Mouse (Mus musculus) gastrocnemius, postnatal 4 days (tissue): ENCODE data around the gene Mme. TPM values are rescaled to one million over a fixed set of nuclear protein-coding genes. Genes with fewer than 3 reads are reported as not detected.

ENCODE experiments used
- DNase-seq, 2 experiments: peaks; one replicate each; pipeline ENCODE4 v3.0.0; 2021 to 2022; ENCODE audit warnings: low spot score in 2 of 2, mixed read lengths in 2 of 2
- total RNA-seq, 2 experiments: library from RNA; stranded (reverse); gene quantifications; 2 replicates each; pipeline ENCODE4 v1.2.3; 2021

Gene Mme
- total RNA-seq, 2 experiments from 2014 or later, result 9.4 to 11.0 TPM

DNA sequence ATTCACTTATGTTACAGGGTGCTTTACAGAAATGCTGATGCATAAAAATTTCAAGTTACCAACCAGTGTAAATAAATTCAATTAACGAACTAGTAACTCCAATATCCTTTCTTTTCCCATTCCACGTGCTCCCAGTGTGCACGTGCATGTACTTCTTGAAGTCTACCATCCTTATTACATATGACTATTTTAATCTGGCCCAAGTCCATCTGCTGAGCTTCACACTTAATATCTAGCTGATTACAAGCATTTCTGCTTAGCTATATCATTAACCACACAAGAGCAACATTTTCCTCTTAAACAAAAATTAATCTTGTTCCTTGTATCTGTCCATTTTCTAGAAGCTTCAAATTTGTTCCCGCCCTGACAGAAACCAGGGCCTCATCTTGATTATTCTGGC, 108.9 kb downstream of the Mme start:
- no peak for DNase-seq

DNA sequence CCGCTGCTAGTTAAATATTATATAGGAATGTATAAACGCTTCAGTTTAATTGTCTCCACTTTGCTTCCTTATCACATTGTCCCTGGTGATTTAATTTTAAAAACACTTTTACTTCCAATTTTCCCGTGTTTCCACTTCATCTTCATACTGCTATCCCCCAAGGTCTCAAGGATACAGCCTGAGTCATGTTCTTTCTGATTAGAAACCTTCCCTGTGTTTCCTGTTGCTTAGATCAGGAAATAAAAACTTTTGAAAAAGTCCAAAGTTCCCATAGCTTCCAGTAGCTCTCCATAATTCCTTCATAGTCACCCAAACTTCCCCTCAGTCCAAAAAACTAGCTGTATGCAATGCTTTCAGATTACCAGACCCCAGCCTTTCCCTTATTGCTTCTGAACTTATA, 109.4 kb downstream of the Mme start:
- DNase-seq, result no peak

DNA sequence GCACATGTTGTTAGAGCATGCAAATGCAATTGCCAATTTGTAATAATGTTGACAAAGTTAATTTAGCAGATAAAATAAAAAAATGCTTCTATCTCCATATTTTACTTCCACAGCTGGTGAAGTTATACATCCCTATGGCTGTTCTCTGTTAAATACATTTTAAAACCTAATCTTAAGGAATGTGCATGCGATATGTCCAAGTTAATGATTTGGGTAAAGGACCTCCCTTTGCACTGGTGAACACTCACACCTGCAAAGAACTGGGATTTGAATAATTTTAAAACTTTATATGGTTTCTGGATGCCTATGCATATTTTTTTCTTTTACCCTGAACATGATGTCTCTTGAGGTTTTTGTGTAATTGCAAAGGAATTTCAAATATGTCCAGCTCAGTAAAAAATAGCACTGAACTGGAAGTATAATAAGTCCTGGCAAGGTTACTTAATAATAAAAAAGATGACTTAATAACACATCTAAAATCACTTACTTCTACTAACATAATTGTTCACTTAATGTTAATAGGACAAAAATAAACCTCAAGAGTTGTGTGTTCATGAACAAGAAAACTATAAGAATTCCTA, 110.4 kb downstream of the Mme start:
- no peak for DNase-seq

DNA sequence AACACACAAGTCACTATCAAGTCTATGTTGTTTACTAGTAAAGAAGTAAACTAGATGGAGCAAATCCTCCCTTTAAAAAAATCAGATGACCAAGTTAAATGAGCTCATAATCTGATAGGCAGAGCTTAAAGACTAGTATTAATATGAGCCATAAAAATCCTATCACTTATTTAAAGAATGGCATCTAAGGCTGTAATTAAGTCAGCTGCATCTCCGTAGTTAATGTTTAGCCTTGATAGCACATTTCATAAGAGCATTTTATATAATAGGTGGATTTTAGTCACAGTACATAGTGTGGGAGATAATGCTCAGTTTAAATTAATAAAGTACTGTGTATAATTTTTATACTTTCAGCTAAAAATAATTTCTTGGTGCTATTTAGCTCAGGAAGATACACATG, 118.2 kb downstream of the Mme start:
- DNase-seq, result no peak

DNA sequence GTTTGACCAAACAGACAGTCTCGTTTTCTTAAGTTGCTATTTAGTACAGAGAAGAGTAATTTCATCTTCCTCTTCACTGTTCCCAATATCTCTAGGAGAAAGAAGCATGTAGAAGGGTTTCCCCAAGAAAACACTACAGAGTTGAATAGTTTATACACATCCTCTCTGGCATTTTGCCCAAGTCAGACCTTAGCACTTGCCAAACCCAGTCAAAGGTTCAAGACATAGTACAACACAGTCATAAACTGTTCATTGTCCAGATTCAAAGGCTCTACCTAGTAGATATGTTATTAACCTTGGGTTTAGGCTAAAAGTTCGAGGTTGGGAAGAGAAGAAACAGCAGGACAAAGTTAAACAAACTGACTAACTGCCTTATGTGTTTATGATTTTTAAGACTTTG, 143.7 kb downstream of the Mme start:
- DNase-seq, result no peak

DNA sequence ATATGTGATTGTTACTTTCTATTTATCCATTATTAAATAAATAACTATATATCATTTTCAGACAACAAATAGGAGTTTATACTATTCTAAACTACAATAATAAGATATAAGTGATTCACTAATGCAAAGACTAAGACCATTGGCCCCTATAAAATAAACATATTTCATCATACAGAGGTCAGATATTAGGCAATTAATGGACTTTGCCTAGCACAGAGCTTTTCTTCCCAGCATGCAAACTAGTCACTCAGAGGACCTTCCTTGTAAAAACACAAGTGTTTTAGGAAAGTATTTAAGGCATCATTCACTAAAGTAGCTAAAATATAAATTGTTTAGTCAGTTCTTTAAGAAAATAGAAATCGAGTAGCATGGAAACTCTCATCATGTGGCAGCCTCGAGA, 149.4 kb downstream of the Mme start:
- DNase-seq, result no peak

DNA sequence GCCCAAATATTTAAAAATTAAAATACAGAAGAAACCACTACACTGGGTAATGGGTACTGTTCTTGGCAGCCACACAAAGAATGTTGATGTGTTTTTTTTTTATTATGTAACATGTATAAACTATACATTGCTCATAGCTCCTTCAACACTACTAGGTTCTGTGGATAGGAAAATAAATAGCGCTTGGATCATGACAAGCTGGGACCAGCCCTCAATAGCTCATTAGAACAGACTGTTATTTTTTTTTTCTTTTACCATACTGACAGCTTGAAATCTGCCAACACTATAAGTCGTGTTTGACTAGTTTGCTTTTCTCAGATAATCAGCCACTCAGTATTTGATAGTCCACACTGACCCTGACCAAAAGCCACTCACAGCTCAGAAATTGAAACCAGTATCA, 150.0 kb downstream of the Mme start:
- no peak for DNase-seq

DNA sequence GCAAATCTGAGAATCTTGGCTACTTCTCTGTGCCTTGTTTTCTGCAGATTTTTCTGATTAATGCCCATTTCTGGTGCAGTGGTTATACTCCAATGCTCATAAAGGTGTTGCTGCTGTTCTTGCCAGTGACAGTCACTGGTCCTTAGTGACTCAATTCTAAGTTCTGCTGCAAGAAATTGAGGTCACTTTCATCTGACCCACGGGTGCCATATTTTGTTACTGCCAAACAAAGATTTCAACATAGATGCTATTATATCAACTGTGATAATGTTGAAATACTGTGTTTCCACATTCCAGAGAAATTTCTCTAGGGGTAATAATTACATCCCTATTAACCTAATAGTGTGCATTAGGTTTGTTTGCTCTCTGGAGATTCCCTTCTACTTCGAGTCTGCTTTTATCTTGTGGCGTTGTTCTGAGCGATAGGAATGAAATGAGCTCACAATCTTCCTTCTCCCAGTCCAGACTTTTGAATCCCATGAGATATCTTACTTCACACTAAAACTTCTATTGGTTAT, 153.1 kb downstream of the Mme start:
- no peak for DNase-seq

DNA sequence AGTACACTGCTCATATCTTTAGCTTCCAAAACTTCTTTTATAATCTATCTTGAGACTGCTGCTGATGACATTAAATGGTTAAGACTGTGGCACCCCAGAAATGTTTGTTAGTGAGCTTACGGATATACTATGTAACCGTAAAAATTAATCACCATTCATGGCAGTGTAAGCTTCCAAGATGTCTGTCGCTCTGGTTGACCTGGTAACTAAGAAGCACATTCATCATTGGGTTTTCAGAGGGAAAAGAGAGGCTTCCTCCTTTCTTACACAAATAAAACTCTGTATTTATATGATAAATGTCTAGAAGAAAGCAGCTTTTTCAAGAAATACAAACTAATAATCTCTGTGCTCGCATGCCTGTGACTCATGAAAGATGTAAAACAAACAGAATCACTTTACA, 156.8 kb downstream of the Mme start:
- DNase-seq, result no peak

DNA sequence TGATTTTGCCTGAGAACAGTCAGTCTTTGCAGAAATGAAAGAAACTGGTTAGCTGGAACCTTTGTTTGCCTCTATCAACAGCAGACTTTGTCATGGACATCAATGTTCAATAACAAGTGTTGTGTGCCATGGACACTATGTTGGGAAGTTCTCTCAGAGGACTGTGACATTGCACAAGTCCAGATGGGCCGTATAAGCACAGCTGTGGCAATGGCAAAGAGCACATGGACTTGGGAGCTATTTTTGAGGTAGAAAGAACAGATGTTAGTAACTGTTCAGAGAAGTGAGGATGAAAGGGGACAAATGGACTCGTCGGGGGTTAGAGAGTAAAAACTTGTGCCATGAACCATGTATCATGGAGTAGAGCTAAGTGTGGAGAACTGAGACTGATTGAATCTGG, 165.1 kb downstream of the Mme start:
- no peak for DNase-seq

DNA sequence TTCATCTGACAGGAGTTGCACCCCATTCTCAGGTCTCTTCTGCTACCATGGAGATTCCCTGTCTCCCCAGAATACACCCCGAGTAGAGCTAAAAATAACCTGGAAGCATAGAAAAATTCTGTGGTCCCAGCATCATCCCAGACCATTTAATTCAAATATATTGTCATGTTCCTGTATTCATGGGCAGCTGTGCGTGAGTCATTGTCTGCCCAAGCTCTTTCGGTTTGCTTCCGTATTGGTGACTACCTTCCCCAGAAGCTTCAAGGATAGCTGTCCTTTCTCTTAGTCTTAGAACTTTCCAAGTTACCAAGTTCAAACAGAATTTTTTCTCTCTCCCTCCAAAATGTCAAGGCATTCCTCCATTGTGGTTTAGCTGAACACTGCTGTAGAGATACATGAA, 169.7 kb downstream of the Mme start:
- DNase-seq, result no peak

DNA sequence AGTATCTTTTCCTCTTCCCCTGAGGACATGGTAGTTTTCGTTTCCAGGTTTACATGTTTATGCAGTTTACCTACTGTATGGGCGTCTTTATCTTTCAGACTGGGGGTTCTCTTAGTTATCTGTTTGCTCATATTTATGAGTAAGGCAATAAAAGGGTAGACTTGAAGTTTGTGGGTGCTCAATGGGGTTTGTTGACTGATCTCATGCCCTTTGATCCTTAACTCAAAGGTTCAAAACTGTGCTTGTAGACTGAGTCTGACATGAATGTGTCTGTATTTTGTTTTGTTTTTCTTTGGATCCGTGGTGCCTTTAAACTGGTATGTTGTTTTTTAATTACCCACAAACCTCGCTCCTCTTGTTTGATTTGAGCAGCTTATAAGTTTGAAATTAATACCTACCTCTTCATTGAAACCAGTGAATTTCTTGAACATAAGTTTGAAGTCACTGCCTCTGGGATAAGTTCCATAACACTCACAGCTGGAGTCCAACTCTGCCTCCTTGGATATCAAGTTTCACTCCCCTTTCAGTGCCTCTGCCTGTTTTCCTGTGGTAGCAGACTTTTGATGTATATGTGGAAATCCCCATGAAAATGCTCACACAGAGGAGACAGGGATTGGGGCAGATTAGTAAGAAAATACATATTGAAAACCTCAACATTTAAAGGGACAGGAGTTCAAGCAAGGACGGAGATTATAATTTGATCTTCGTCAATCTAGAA, 171.0 kb downstream of the Mme start:
- DNase-seq, result no peak

DNA sequence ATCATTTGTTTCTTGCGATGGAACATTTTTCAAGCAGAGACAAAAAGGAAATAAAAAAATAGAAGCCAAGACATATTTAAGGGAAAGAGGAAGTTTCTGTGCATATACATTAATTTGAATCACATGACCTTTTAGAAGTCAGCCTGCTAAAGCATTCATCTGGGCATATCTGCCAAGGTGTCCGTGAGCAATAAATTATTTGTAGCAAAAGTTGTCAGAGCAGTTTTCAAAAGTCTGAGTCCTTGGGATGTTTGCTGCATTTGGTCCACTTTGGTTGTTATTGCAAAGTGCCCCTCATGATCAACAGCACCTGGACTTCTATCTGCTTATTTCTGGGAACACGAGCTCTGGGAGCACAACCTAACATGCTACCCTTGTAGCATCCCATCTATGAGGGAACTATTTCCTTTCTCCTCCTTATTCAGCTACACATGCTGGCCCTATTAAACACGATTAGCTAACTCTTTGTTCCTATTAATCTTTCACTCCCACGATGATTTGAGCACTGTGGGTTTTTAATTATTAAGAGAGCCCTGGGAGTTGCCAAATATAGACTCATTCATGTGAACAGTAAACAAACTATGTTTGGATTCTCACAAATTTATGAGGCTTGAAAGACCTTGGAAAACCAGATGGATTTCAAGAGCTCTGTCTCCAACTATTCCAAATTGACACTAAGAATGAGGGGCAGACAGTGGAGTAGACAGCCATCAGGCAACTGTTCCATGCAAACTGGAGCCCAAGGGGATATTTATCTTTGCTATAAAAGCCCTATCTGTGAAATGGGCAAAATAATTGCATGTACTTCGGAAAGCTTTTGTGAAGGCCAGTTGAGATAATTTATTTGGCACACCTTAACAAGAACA, 171.9 kb downstream of the Mme start:
- no peak for DNase-seq

DNA sequence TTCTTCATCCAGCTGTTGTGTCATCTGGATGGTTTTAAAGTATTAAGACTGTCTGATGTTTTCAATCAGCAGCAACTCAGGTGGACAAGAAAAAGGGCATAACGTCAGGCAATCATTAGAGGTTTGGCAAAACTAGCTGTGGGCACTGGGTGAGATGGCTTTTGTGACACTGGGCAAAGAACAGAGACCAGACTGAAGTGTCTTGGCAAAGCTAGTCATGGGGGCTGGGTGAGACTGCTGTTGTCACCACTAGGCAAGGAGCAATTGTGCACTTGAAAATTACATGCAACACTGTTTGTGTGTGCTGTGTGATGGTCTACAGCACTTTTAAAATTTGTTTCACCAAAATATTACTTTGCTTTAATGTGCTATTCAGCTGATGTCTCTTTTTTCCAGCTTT, 175.9 kb downstream of the Mme start:
- DNase-seq, result no peak

DNA sequence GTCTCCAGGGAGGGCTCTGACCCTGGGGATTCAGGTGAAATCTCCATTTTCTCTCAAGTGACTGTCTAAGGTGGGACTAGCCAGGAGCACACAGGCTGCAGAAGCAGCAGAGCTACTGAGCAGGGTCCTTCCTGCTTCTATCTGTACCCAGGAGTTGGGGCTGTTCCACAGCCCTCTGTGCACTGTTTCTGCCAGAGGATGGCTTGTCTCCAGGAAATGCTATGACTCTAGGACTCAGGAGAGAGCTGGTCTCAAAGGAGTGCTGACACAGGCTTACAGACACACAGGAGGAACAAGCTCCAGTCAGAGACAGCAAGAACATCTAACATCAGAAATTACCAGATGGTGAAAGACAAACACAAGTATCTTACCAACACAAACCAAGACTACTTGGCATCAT, 176.4 kb downstream of the Mme start:
- DNase-seq, result no peak

DNA sequence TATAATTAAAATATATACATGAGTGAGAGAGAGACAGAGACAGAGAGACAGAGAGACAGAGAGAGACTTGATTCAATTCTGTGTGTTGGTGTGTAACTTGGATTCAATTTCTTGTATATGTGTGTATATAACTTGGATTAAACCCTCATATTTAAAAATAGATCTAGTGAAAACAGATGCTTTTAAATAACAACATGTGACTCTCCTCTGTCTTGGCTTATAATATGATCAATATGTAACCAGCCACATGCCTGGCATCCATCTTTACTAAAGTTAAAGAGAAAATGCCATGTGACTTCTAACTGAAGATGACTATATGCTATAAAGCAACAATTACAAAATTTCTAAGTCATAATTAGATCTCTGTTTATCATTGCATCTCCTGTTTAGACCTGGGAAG, 182.2 kb downstream of the Mme start:
- no peak for DNase-seq

Other genes with a start within 250 kb of the Mme start
- gene Gm34302, start 242.3 kb downstream of the Mme start, total RNA-seq, result 10 to 100 TPM; 44.8 to 45.3 TPM